In the genomic region with DNA sequence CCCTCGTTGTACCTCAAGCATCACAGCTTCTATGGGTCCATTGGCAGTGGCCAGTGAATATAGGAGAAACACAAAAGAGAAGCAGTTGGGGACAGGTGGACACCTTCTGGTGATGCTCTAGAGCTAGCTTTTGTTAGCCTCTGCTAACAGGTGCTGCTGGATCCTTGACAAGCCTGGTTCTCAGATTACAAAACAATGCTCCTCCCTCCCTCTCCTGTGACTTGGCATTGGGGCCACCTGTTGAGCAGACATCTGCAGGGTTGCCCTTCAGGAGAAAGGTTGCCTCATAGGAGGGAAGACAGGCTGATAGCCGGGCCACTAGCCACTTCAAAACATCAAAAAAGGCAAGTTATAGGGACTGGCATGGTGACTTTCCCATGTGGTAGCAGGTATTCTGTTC, we compare ENCODE assay signal across 8 mouse cellular contexts. TPM values are rescaled to one million over a fixed set of nuclear protein-coding genes. Genes with fewer than 3 reads are reported as not detected.
A peak's percentile ranks its signal among the peaks of the same experiment; 100 is the strongest.
DNase-seq lines count a peak whose midpoint lies in the region; ATAC-seq lines count a peak whose summit lies in the region.

TSS of gene Slc31a2 (plus strand) at position 287 of the 400 bp plus-strand sequence.

- H3K4me3 ChIP-seq in kidney, embryonic 14.5 days (ENCODE audit: low read length): no peak within 1 kb of the TSS
- H3K4me3 ChIP-seq in heart, embryonic 10.5 days: no peak within 1 kb of the TSS
- no peak within 1 kb of the TSS for H3K4me3 ChIP-seq in limb, embryonic 12.5 days (replicated peaks)

- no peaks in the 10 kb centered on the region for H3K9me3 ChIP-seq in kidney, embryonic 14.5 days (ENCODE audit: control insufficient read depth, low read length)
- no peaks in the 10 kb centered on the region for H3K9me3 ChIP-seq in heart, embryonic 10.5 days
- no peaks in the 10 kb centered on the region for H3K9me3 ChIP-seq in limb, embryonic 12.5 days

- no peaks in the 10 kb centered on the region for H3K36me3 ChIP-seq in kidney, embryonic 14.5 days (ENCODE audit: control insufficient read depth, insufficient read depth, low read length)
- H3K36me3 ChIP-seq in heart, embryonic 10.5 days: no peaks in the 10 kb centered on the region
- no peaks in the 10 kb centered on the region for H3K36me3 ChIP-seq in limb, embryonic 12.5 days

- DNase-seq in kidney, postnatal 36 days: no peak
- peak; percentile 47 for DNase-seq in ZHBTc4 (ENCODE audit: low read depth, low spot score)
- DNase-seq in heart, embryonic 10.5 days (ENCODE audit: low spot score): peak; percentile 30
- no peak for DNase-seq in right cerebral cortex, postnatal 25 days
- DNase-seq in urinary bladder, postnatal 10 days (ENCODE audit: low spot score): no peak
- DNase-seq in cerebellum, postnatal 25 days: no peak

- no peaks in the 10 kb centered on the region for H3K27me3 ChIP-seq in kidney, embryonic 14.5 days (ENCODE audit: control insufficient read depth, insufficient read depth, low read length)
- H3K27me3 ChIP-seq in heart, embryonic 10.5 days (ENCODE audit: insufficient read depth, poor library complexity, severe bottlenecking): no peaks in the 10 kb centered on the region
- no peaks in the 10 kb centered on the region for H3K27me3 ChIP-seq in limb, embryonic 12.5 days

- 43% methylated on average over 2 of the region's 2 CpGs for WGBS in kidney, embryonic 14.5 days
- WGBS in heart, embryonic 10.5 days: 45% methylated on average over 2 of the region's 2 CpGs
- WGBS in limb, embryonic 12.5 days: 42% methylated on average over 2 of the region's 2 CpGs

- no peak within 1 kb of the TSS for H3K4me2 ChIP-seq in kidney, embryonic 14.5 days (replicated peaks; ENCODE audit: low read depth, low read length)
- no peak within 1 kb of the TSS for H3K4me2 ChIP-seq in limb, embryonic 12.5 days

- no peak for ATAC-seq in kidney, embryonic 14.5 days (ENCODE audit: low FRiP score, low TSS enrichment)
- no peak for ATAC-seq in limb, embryonic 12.5 days (ENCODE audit: insufficient number of reproducible peaks, insufficient read depth, low FRiP score, low TSS enrichment, low read depth)

- H3K9ac ChIP-seq in kidney, embryonic 14.5 days (ENCODE audit: low read depth, low read length): no peak within 1 kb of the TSS
- no peak within 1 kb of the TSS for H3K9ac ChIP-seq in limb, embryonic 12.5 days (replicated peaks)

- peaks cover 3% of the 10 kb centered on the region; the same call in 1 of the 2 replicates for H3K4me1 ChIP-seq in kidney, embryonic 14.5 days (ENCODE audit: control insufficient read depth, insufficient read depth, low read length)
- H3K4me1 ChIP-seq in heart, embryonic 10.5 days: peaks cover 5% of the 10 kb centered on the region
- no peaks in the 10 kb centered on the region for H3K4me1 ChIP-seq in limb, embryonic 12.5 days (replicated peaks)

- H3K27ac ChIP-seq in kidney, embryonic 14.5 days (ENCODE audit: low read depth, low read length): no peak within 1 kb of the TSS
- no peak within 1 kb of the TSS for H3K27ac ChIP-seq in heart, embryonic 10.5 days
- no peak within 1 kb of the TSS for H3K27ac ChIP-seq in limb, embryonic 12.5 days

RNA-seq across cellular contexts. Expression of gene Slc31a2, which starts in this region (rescaled TPM):
- polyA plus RNA-seq in kidney, embryonic 14.5 days (2014; fragmentation: Nextera tagmentation; extraction: Ambion mirVana): 18.0 and 19.9 TPM in 2 replicates
- polyA plus RNA-seq in heart, embryonic 10.5 days (2016; fragmentation: Nextera tagmentation; extraction: Ambion mirVana): 12.8 and 14.5 TPM in 2 replicates
- 11.7 and 14.0 TPM in 2 replicates for polyA plus RNA-seq in limb, embryonic 12.5 days (2016; fragmentation: Nextera tagmentation; extraction: Ambion mirVana)

Comparison
In these comparisons a context has a peak if more than half of its experiments do, and no peak if none do; other contexts are left out.
1. DNase-seq: peak in ZHBTc4 (single experiment) and heart, embryonic 10.5 days (single experiment); none in kidney, postnatal 36 days (0 of 2), right cerebral cortex, postnatal 25 days (single experiment), urinary bladder, postnatal 10 days (single experiment) and cerebellum, postnatal 25 days (0 of 2).